Comparison of ENCODE assay signal across 10 mouse cellular contexts in genomic region chr10:127663590-127663989, GRCm38 (mm10). TPM values are rescaled to one million over a fixed set of nuclear protein-coding genes. Genes with fewer than 3 reads are reported as not detected.
DNase-seq lines count a peak whose midpoint lies in the region; ATAC-seq lines count a peak whose summit lies in the region.
"Had no signal": no experiment of that assay in that cellular context is flagged by ENCODE, and none has a peak within 500 bp of the region (broad histone marks: within the 10 kb centered on the region; RNA-seq: fewer than 3 reads in every experiment).

No protein-coding gene starts in this region.

- H3K4me1 ChIP-seq in heart, embryonic 15.5 days (replicated peaks), result peaks cover 68% of the 10 kb centered on the region
- H3K4me1 ChIP-seq in embryonic facial prominence, embryonic 15.5 days, result peaks cover 72% of the 10 kb centered on the region
- peaks cover 53% of the 10 kb centered on the region for H3K4me1 ChIP-seq in stomach, embryonic 15.5 days

- peak overlapping the region; percentile 78; the same call in 1 of the 2 replicates for H3K4me3 ChIP-seq in heart, embryonic 15.5 days
- peak overlapping the region; percentile 81 for H3K4me3 ChIP-seq in embryonic facial prominence, embryonic 15.5 days (replicated peaks)
- no peak overlapping the region for H3K4me3 ChIP-seq in stomach, embryonic 15.5 days (replicated peaks)
- H3K4me3 ChIP-seq: liver, embryonic 15.5 days had no signal

- no peaks in the 10 kb centered on the region for H3K9me3 ChIP-seq in heart, embryonic 15.5 days (replicated peaks)
- H3K9me3 ChIP-seq in embryonic facial prominence, embryonic 15.5 days (replicated peaks), result no peaks in the 10 kb centered on the region
- H3K9me3 ChIP-seq in stomach, embryonic 15.5 days, result no peaks in the 10 kb centered on the region
- H3K9me3 ChIP-seq: liver, embryonic 15.5 days had no signal

- ATAC-seq in heart, embryonic 15.5 days (replicated peaks; ENCODE audit: insufficient number of reproducible peaks, insufficient read depth, low FRiP score, low read depth), result no peak
- ATAC-seq in embryonic facial prominence, embryonic 15.5 days (ENCODE audit: insufficient number of reproducible peaks, low FRiP score, low TSS enrichment, low read depth), result no peak
- ATAC-seq in stomach, embryonic 15.5 days (ENCODE audit: insufficient read depth, low FRiP score, low read depth), result no peak

- H3K27ac ChIP-seq in heart, embryonic 15.5 days, result peak overlapping the region; percentile 26; the same call in 1 of the 2 replicates
- H3K27ac ChIP-seq in embryonic facial prominence, embryonic 15.5 days (replicated peaks), result peak overlapping the region; percentile 99
- 0 out of 2 replicates have a peak overlapping the region, but pooled peaks have one; percentile 23 for H3K27ac ChIP-seq in stomach, embryonic 15.5 days

- peaks cover 24% of the 10 kb centered on the region for H3K36me3 ChIP-seq in heart, embryonic 15.5 days
- peaks cover 51% of the 10 kb centered on the region for H3K36me3 ChIP-seq in embryonic facial prominence, embryonic 15.5 days
- peaks cover 13% of the 10 kb centered on the region; the same call in 1 of the 2 replicates for H3K36me3 ChIP-seq in stomach, embryonic 15.5 days

- WGBS in heart, embryonic 15.5 days, result 33% methylated on average over 5 of the region's 5 CpGs
- WGBS in embryonic facial prominence, embryonic 15.5 days, result 27% methylated on average over 5 of the region's 5 CpGs
- WGBS in stomach, embryonic 15.5 days, result 32% methylated on average over 5 of the region's 5 CpGs

- no peak for DNase-seq in heart, adult 11 months
- peak; percentile 34 for DNase-seq in lung, postnatal 10 days
- no peak for DNase-seq in lung, postnatal 4 days
- DNase-seq in left cerebral cortex, adult 8-10 months (ENCODE audit: low spot score in 2 of 2), result no peak
- DNase-seq: adrenal gland, postnatal 36 days had no signal

- no peak overlapping the region for H3K9ac ChIP-seq in heart, embryonic 15.5 days
- 0 out of 2 replicates have a peak overlapping the region, but pooled peaks have one; percentile 13 for H3K9ac ChIP-seq in embryonic facial prominence, embryonic 15.5 days
- no peak overlapping the region for H3K9ac ChIP-seq in stomach, embryonic 15.5 days
- H3K9ac ChIP-seq: liver, embryonic 15.5 days had no signal

- no peaks in the 10 kb centered on the region for H3K27me3 ChIP-seq in heart, embryonic 15.5 days
- no peaks in the 10 kb centered on the region for H3K27me3 ChIP-seq in embryonic facial prominence, embryonic 15.5 days
- H3K27me3 ChIP-seq in stomach, embryonic 15.5 days (replicated peaks), result no peaks in the 10 kb centered on the region

- peak overlapping the region; percentile 85; the same call in 1 of the 2 replicates for H3K4me2 ChIP-seq in heart, embryonic 15.5 days
- H3K4me2 ChIP-seq in embryonic facial prominence, embryonic 15.5 days (replicated peaks), result peak overlapping the region; percentile 80
- H3K4me2 ChIP-seq in stomach, embryonic 15.5 days, result no peak overlapping the region; the same call in 1 of the 2 replicates

RNA-seq across cellular contexts. Expression of gene Nemp1, which starts 3.1 kb away (rescaled TPM):
- 7.8 and 8.9 TPM in 2 replicates for polyA plus RNA-seq in heart, embryonic 15.5 days (2015; fragmentation: Nextera tagmentation; extraction: Ambion mirVana)
- polyA plus RNA-seq in embryonic facial prominence, embryonic 15.5 days (2015; fragmentation: Nextera tagmentation; extraction: Ambion mirVana), result 10.1 and 11.3 TPM in 2 replicates
- 7.8 and 8.6 TPM in 2 replicates for polyA plus RNA-seq in stomach, embryonic 15.5 days (2015; fragmentation: Nextera tagmentation; extraction: Ambion mirVana)
- total RNA-seq in left cerebral cortex, adult 8-10 months (2022), result 1 to 10 TPM; 4.7 to 6.1 (median 5.1) TPM

RNA-seq across cellular contexts. Expression of gene Nab2, which starts 4.8 kb away (rescaled TPM):
- 10.9 and 14.9 TPM in 2 replicates for polyA plus RNA-seq in heart, embryonic 15.5 days (2015; fragmentation: Nextera tagmentation; extraction: Ambion mirVana)
- 30.8 and 33.2 TPM in 2 replicates for polyA plus RNA-seq in embryonic facial prominence, embryonic 15.5 days (2015; fragmentation: Nextera tagmentation; extraction: Ambion mirVana)
- polyA plus RNA-seq in stomach, embryonic 15.5 days (2015; fragmentation: Nextera tagmentation; extraction: Ambion mirVana), result 10.8 and 13.3 TPM in 2 replicates
- 10 to 100 TPM; 36.5 to 55.0 (median 45.5) TPM for total RNA-seq in left cerebral cortex, adult 8-10 months (2022)

RNA-seq across cellular contexts. Expression of gene Stat6, which starts 20.8 kb away (rescaled TPM):
- polyA plus RNA-seq in heart, embryonic 15.5 days (2015; fragmentation: Nextera tagmentation; extraction: Ambion mirVana), result 26.2 and 33.5 TPM in 2 replicates
- polyA plus RNA-seq in embryonic facial prominence, embryonic 15.5 days (2015; fragmentation: Nextera tagmentation; extraction: Ambion mirVana), result 35.3 and 36.2 TPM in 2 replicates
- 35.0 and 37.1 TPM in 2 replicates for polyA plus RNA-seq in stomach, embryonic 15.5 days (2015; fragmentation: Nextera tagmentation; extraction: Ambion mirVana)
- total RNA-seq in left cerebral cortex, adult 8-10 months (2022), result 10 to 100 TPM; 13.5 to 17.1 (median 15.0) TPM

RNA-seq across cellular contexts. Expression of gene Myo1a, which starts 41.4 kb away (rescaled TPM):
- polyA plus RNA-seq in heart, embryonic 15.5 days (2015; fragmentation: Nextera tagmentation; extraction: Ambion mirVana), result 0.25 and 0.29 TPM in 2 replicates
- polyA plus RNA-seq in embryonic facial prominence, embryonic 15.5 days (2015; fragmentation: Nextera tagmentation; extraction: Ambion mirVana), result 0.49 and 0.57 TPM in 2 replicates
- polyA plus RNA-seq in stomach, embryonic 15.5 days (2015; fragmentation: Nextera tagmentation; extraction: Ambion mirVana), result 15.3 and 17.1 TPM in 2 replicates
- total RNA-seq in left cerebral cortex, adult 8-10 months (2022), result 1 to 10 TPM in 2 of 4 experiments, under 1 TPM in 2; 0.59 to 1.2 (median 0.94) TPM
- total RNA-seq: heart, postnatal 10 days had no signal

RNA-seq across cellular contexts. Expression of gene Lrp1, which starts 42.6 kb away (rescaled TPM):
- polyA plus RNA-seq in heart, embryonic 15.5 days (2015; fragmentation: Nextera tagmentation; extraction: Ambion mirVana), result 31.2 and 43.1 TPM in 2 replicates
- 161 and 163 TPM in 2 replicates for polyA plus RNA-seq in embryonic facial prominence, embryonic 15.5 days (2015; fragmentation: Nextera tagmentation; extraction: Ambion mirVana)
- 77.0 and 87.0 TPM in 2 replicates for polyA plus RNA-seq in stomach, embryonic 15.5 days (2015; fragmentation: Nextera tagmentation; extraction: Ambion mirVana)
- 100 to 1,000 TPM; 295 to 337 (median 306) TPM for total RNA-seq in left cerebral cortex, adult 8-10 months (2022)

Comparison
In these comparisons a context has a peak if more than half of its experiments do, and no peak if none do; other contexts are left out.
1. H3K27ac ChIP-seq: peak in every context shown above with its lines; median percentile 99 in embryonic facial prominence, embryonic 15.5 days; 26 in heart, embryonic 15.5 days; 23 in stomach, embryonic 15.5 days.